Mouse (Mus musculus) CD4-positive, CD25-positive, alpha-beta regulatory T cell, adult 2 months (primary cell): ENCODE data around the gene Mthfsd.
A peak's percentile ranks its signal among the peaks of the same experiment; 100 is the strongest.

Experiments
- DNase-seq: peaks from one replicate; pipeline ENCODE4 v3.0.0-alpha.2; 2012; ENCODE audit warnings: low read depth, low spot score

The Mthfsd gene

GRCm38 (mm10) chr8:121073174-121074107 is 34.8 kb downstream of the Mthfsd start:
- DNase-seq = no peak

GRCm38 (mm10) chr8:121072406-121073130 is 35.6 kb downstream of the Mthfsd start:
- no peak for DNase-seq

- DNase-seq = no peak
Observed at GRCm38 (mm10) chr8:121071454-121071853, 36.7 kb downstream of the Mthfsd start.

- DNase-seq = no peak
Observed at GRCm38 (mm10) chr8:121063649-121064048, 44.5 kb downstream of the Mthfsd start.

- DNase-seq = no peak
Observed at GRCm38 (mm10) chr8:121062521-121062920, 45.7 kb downstream of the Mthfsd start.

- no peak for DNase-seq
Observed at GRCm38 (mm10) chr8:121059098-121059497, 49.1 kb downstream of the Mthfsd start.

GRCm38 (mm10) chr8:121058081-121058480 is 50.1 kb downstream of the Mthfsd start:
- no peak for DNase-seq

- peak; percentile 29 for DNase-seq
Observed at GRCm38 (mm10) chr8:121047441-121047840, 60.8 kb downstream of the Mthfsd start.

- DNase-seq = no peak
Observed at GRCm38 (mm10) chr8:121043719-121044440, 64.3 kb downstream of the Mthfsd start.
